Mouse (Mus musculus) liver, embryonic 11.5 days (tissue): Measurements from ENCODE around the gene Nrxn3. TPM values are rescaled to one million over a fixed set of nuclear protein-coding genes. Genes with fewer than 3 reads are reported as not detected.

Experiments
- ATAC-seq: fragments of 200-750 bp; cut with Nextera tagmentation; replicated peaks from 2 replicates; pipeline ENCODE4 v1.8.0; 2017; ENCODE audit warnings: moderate number of reproducible peaks, mild to moderate bottlenecking, moderate TSS enrichment, moderate library complexity; ENCODE audit not compliant: low FRiP score
- DNase-seq: peaks from one replicate; pipeline ENCODE4 v3.0.0-alpha.2; 2017; ENCODE audit warnings: low spot score
- H3K27ac ChIP-seq: fragments of 300-500 bp; sonication (generic); 2 replicates; pipeline ENCODE4 v1.5.1; 2014; ENCODE audit warnings: mild to moderate bottlenecking, low read depth, low read length, control low read depth
- H3K27me3 ChIP-seq: fragments of 300-500 bp; sonication (generic); replicated peaks from 2 replicates; pipeline ENCODE4 v1.6.1; 2014; ENCODE audit warnings: low read length, mixed read lengths; ENCODE audit not compliant: control insufficient read depth, insufficient read depth
- H3K36me3 ChIP-seq: fragments of 300-500 bp; sonication (generic); 2 replicates; pipeline ENCODE4 v1.6.1; 2014; ENCODE audit warnings: mild to moderate bottlenecking, low read length, moderate library complexity, mixed read lengths; ENCODE audit not compliant: control insufficient read depth, insufficient read depth
- H3K4me1 ChIP-seq: fragments of 300-500 bp; sonication (generic); replicated peaks from 2 replicates; pipeline ENCODE4 v1.6.1; 2014; ENCODE audit warnings: low read length, mixed read lengths; ENCODE audit not compliant: control insufficient read depth, insufficient read depth
- H3K4me2 ChIP-seq: fragments of 300-500 bp; sonication (generic); 2 replicates; pipeline ENCODE4 v1.6.1; 2014; ENCODE audit warnings: mild to moderate bottlenecking, control low read depth, moderate library complexity
- H3K4me3 ChIP-seq: fragments of 300-500 bp; sonication (generic); 2 replicates; pipeline ENCODE4 v1.5.1; 2014; ENCODE audit warnings: low read depth, low read length, control low read depth
- H3K9ac ChIP-seq: fragments of 300-500 bp; sonication (generic); 2 replicates; pipeline ENCODE4 v1.6.1; 2014; ENCODE audit warnings: low read depth, low read length, control low read depth
- H3K9me3 ChIP-seq: fragments of 300-500 bp; sonication (generic); 2 replicates; pipeline ENCODE4 v1.6.1; 2016; ENCODE audit warnings: low read length, inconsistent platforms, mixed read lengths; ENCODE audit not compliant: control insufficient read depth
- WGBS: fragments of 180-500 bp; shearing (Covaris S2); extraction: QIAGEN DNeasy Blood & Tissue Kit; methylation state at CpG from one replicate; pipeline ENCODE4 v1.1.7; 2014; 5-methylcytosine and 5-hydroxymethylcytosine counted together
- polyA plus RNA-seq: library from polyadenylated mRNA; unstranded; fragments of >200 nt; fragmentation: Nextera tagmentation; extraction: Ambion mirVana; gene quantifications from 2 replicates; pipeline ENCODE4 v1.2.1, GENCODE M21; 2014

The Nrxn3 gene
- polyA plus RNA-seq, 1 experiment from 2014 or later: 3.3 TPM

DNA sequence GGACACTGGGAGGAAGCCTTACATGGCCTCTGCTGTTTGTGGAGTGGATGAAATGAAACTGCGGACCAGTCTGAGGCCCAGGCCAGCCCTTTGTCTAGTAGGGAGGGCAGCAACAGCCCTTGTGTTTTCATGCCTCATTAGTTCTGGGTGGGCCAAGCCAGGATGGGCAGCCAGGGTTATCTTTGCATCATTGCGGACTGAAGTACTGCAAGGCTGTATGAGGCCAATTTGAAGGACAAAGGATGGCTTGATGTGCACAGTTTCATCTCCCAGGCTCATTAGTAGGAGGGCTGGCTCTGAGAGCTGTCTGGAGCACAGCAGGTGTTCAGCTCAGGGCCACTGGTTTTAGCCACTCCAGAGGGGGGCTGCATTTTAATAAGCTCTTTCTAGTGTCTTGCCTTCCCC, 458.5 kb downstream of the Nrxn3 start:
- Histone ChIP-seq H3K27ac (no peak overlapping the region), H3K36me3 (no peaks in the 10 kb centered on the region), H3K27me3 (no peaks in the 10 kb centered on the region), H3K4me2 (no peak overlapping the region), H3K9ac (no peak overlapping the region), H3K9me3 (no peaks in the 10 kb centered on the region), H3K4me3 (no peak overlapping the region), H3K4me1 (no peaks in the 10 kb centered on the region)
- no peak for ATAC-seq
- no peak for DNase-seq
- WGBS: 54% methylated on average over 2 of the region's 2 CpGs

DNA sequence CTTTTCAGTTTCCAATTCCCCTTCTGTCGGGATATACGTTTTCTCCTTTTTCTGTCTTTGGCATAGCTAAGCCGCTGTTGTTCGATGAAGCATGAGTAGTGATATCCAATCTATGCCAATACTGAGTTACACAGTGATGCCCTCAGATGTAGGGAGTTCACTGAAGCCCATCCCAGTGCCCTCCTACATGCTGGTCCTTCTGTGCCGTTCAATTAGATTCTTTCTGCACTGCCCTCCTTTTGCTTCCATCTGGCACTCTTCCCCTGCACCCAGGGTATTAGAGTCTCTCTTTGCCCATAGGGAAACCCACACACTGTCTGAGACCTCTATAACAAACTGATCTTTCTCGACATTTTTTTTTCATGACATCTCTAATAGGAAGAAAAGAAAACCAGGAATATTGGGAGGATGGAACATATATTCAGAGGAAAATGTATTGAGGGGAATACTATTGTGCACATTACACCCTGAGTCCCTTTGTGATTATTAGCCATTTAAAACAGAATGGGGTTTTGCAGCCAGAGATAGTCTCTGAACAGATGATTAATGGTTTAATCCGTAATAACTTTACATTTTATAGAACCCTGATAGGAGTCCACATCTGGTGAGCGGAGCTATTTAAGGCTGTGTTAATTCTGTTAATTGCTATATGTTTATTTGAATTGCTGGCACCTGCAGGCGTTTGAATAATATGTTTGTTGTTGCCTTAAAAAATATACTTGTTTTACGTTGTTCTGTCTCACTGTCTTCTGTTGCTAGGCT, 476.3 kb downstream of the Nrxn3 start:
- WGBS: 78% methylated on average over 10 of the region's 10 CpGs
- H3K9ac ChIP-seq: no peak overlapping the region
- H3K27ac ChIP-seq: no peak overlapping the region
- ATAC-seq: no peak
- DNase-seq: no peak
- no peaks in the 10 kb centered on the region for H3K9me3 ChIP-seq
- H3K36me3 ChIP-seq: no peaks in the 10 kb centered on the region
- H3K4me2 ChIP-seq: no peak overlapping the region
- H3K4me3 ChIP-seq: no peak overlapping the region
- H3K4me1 ChIP-seq: no peaks in the 10 kb centered on the region
- H3K27me3 ChIP-seq: no peaks in the 10 kb centered on the region

DNA sequence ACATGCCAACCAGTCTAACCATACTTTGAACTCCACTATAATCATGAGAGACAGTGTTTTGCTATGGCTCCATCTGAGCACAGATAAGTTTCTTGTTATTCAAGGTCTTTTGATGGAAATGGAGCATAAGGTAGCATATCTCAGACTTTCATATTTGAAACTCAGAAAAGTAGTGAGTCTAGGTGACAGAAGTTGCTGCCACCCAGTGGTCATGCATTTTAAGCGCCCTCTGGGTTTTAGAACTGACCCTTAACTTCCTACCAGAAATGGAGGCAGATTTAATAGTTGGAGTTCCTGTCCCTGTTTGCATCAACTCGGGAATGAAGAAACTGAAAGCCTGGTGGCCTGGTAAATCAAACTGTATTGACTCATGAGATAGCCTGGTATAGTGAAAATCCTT, 488.9 kb downstream of the Nrxn3 start:
- DNase-seq (no peak), ATAC-seq (no peak)
- no peak overlapping the region for H3K4me3 ChIP-seq
- no peaks in the 10 kb centered on the region for H3K4me1 ChIP-seq
- H3K27me3 ChIP-seq: no peaks in the 10 kb centered on the region
- H3K36me3 ChIP-seq: no peaks in the 10 kb centered on the region
- H3K4me2 ChIP-seq: no peak overlapping the region
- H3K9me3 ChIP-seq: no peaks in the 10 kb centered on the region
- 31% methylated on average over 2 of the region's 2 CpGs for WGBS
- H3K27ac ChIP-seq: no peak overlapping the region
- no peak overlapping the region for H3K9ac ChIP-seq

DNA sequence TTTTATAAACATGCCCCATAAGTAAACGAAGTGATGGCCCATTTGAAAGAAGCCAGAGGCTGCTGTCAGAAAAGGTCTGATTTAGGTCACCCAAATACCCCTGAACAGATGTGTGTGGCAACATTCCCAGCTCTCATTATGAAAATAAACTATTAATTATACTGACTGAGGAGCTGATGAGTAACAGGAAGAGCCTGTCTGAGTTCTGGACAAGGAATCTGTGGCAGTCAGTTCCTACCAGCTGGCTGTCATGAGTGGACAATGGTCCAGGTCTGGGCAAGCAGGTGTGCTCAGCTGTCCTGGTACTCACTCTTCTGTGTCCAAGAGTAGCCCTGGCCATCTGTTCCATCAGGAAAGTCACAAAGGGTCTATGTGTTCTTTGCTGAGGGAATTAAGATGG, 517.1 kb downstream of the Nrxn3 start:
- no peaks in the 10 kb centered on the region for H3K27me3 ChIP-seq
- no peak overlapping the region for H3K4me2 ChIP-seq
- DNase-seq: no peak
- H3K36me3 ChIP-seq: no peaks in the 10 kb centered on the region
- H3K4me1 ChIP-seq: no peaks in the 10 kb centered on the region
- no peak overlapping the region for H3K27ac ChIP-seq
- WGBS: 44% methylated on average over 1 of the region's 1 CpGs
- ATAC-seq: no peak
- H3K9me3 ChIP-seq: no peaks in the 10 kb centered on the region
- H3K4me3 ChIP-seq: no peak overlapping the region
- H3K9ac ChIP-seq: no peak overlapping the region

DNA sequence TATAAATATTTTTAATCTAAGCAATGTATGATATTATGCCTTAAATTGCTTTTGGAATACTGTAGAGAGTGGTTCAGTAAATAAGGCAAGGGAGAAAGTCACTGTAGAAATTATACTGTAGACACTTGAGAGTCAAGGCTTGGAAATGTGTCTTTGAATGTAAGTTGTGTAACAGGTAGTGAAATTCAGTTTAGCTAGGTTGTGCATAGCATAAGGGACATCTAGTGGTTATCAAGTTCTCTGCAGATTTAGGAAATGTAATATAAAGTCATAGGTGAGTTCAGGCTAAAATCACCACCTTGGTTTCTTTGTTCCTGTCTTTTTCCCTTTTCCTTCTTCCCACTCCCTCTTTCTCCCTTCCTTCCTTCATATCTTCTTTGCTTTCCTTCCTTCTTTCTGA, 518.9 kb downstream of the Nrxn3 start:
- no peak overlapping the region for H3K9ac ChIP-seq
- H3K27me3 ChIP-seq: no peaks in the 10 kb centered on the region
- H3K36me3 ChIP-seq: no peaks in the 10 kb centered on the region
- no peak overlapping the region for H3K4me3 ChIP-seq
- DNase-seq (no peak), ATAC-seq (no peak)
- no peak overlapping the region for H3K27ac ChIP-seq
- no peaks in the 10 kb centered on the region for H3K9me3 ChIP-seq
- H3K4me1 ChIP-seq: no peaks in the 10 kb centered on the region
- H3K4me2 ChIP-seq: no peak overlapping the region

DNA sequence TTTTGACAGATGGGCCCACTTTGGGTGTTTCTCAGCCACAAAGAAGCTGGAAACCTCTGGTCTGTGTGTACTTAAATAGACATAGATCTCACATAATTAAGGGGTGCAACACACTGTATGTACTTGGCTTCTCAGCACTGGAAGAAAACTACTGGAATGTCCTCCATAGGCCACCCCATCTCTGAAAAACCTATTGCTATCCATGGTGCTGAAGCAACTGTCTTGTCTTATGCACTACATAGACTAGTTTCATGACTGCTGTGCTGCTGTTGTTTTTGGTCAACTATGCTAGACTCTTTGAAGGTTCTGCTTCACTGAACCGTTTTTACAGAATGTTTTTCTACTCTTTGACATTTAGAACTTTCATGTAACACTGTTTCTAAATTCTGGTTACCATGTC, 519.8 kb downstream of the Nrxn3 start:
- ATAC-seq (no peak), DNase-seq (no peak)
- WGBS: 16% methylated on average over 1 of the region's 1 CpGs
- Histone ChIP-seq H3K9ac (no peak overlapping the region), H3K27ac (no peak overlapping the region), H3K36me3 (no peaks in the 10 kb centered on the region), H3K4me3 (no peak overlapping the region), H3K4me2 (no peak overlapping the region), H3K4me1 (no peaks in the 10 kb centered on the region), H3K9me3 (no peaks in the 10 kb centered on the region), H3K27me3 (no peaks in the 10 kb centered on the region)

DNA sequence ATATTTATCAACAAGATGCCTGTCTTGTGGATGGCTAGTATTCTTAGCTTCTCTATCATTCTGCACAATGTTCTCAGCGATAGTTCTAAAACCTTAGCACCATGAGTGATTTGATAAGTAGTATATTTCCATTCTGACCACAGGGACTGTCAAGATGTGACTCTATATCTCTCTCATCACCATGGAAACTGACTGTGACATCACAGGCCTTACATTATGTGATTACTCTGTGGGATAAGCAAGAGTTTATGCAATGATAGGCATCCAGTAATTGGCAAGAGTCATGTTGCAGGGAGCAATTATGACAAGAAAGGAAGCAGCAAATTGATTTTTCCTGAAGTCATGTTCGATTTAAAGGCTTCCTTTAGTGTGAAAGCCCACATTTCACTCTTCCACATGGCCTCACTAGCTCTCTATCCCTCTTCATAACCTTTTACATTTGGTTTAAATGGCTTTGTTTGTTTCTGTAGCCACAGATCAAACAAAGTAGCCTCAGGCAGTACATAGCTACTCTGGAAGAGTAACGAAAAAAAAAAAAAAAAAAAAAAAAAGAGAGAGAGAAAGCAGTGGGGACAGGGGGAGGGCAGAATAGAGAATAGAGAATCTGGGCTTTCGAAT, 532.7 kb downstream of the Nrxn3 start:
- Histone ChIP-seq H3K9me3 (0 out of 2 replicates have a peak, but pooled peaks cover 2% of the 10 kb centered on the region), H3K4me2 (no peak overlapping the region), H3K4me3 (no peak overlapping the region), H3K27me3 (no peaks in the 10 kb centered on the region), H3K9ac (no peak overlapping the region), H3K27ac (no peak overlapping the region), H3K4me1 (no peaks in the 10 kb centered on the region), H3K36me3 (no peaks in the 10 kb centered on the region)
- WGBS: 66% methylated on average over 4 of the region's 4 CpGs
- DNase-seq (no peak), ATAC-seq (no peak)

DNA sequence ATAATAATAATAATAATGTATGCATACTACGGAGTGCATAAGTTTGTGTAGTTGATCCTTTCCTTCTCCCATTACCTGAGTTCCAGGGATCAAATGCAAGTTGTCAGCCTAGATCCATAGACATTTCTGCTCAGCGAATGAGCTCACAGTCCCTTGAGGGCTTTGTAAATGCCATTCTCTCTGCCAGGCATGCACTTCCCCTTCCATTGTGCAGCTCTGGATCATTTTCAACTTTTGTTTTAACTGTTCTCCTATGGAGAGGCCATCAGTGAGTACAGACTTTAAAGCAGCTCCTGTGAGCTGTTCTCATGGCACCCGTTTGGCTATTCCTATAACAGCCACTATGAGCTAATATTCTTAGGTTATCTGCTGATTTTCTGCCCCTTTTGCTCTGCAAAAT, 536.2 kb downstream of the Nrxn3 start:
- ATAC-seq: no peak
- H3K4me2 ChIP-seq: no peak overlapping the region
- H3K9me3 ChIP-seq: 0 out of 2 replicates have a peak, but pooled peaks cover 2% of the 10 kb centered on the region
- 76% methylated on average over 3 of the region's 3 CpGs for WGBS
- DNase-seq: no peak
- H3K27me3 ChIP-seq: no peaks in the 10 kb centered on the region
- H3K4me3 ChIP-seq: no peak overlapping the region
- H3K9ac ChIP-seq: no peak overlapping the region
- no peaks in the 10 kb centered on the region for H3K36me3 ChIP-seq
- no peaks in the 10 kb centered on the region for H3K4me1 ChIP-seq
- no peak overlapping the region for H3K27ac ChIP-seq

DNA sequence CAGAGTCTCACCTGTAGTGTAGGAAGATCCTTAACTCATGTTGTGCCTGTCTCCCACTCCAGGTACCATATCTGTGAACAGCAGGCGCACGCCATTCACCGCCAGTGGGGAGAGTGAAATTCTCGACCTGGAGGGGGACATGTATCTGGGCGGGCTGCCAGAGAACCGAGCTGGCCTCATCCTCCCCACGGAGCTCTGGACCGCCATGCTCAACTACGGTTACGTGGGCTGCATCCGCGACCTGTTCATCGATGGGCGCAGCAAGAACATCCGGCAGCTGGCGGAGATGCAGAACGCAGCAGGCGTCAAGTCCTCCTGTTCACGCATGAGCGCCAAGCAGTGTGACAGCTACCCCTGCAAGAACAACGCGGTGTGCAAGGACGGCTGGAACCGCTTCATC, 537.4 kb downstream of the Nrxn3 start:
- no peak overlapping the region for H3K27ac ChIP-seq
- no peak overlapping the region for H3K9ac ChIP-seq
- no peak overlapping the region for H3K4me2 ChIP-seq
- DNase-seq: no peak
- 0 out of 2 replicates have a peak, but pooled peaks cover 2% of the 10 kb centered on the region for H3K9me3 ChIP-seq
- H3K36me3 ChIP-seq: no peaks in the 10 kb centered on the region
- H3K27me3 ChIP-seq: no peaks in the 10 kb centered on the region
- WGBS: 77% methylated on average over 24 of the region's 24 CpGs
- no peak; the same call in 1 of the 2 replicates for ATAC-seq
- no peak overlapping the region for H3K4me3 ChIP-seq
- H3K4me1 ChIP-seq: no peaks in the 10 kb centered on the region
